Mouse (Mus musculus): ENCODE data around the gene Qtrt1. TPM values are rescaled to one million over a fixed set of nuclear protein-coding genes. Genes with fewer than 3 reads are reported as not detected.

Gene Qtrt1
- polyA plus RNA-seq (2015; fragmentation: Nextera tagmentation; extraction: Ambion mirVana) = 50.6 and 54.0 TPM in 2 replicates

GRCm38 (mm10) chr9:21411669-21412550, at the start of gene Qtrt1:
Gene Qtrt1, plus strand, starts transcription at chr9:21411837.
- Histone ChIP-seq H3K4me3 (peak within 1 kb of the TSS; percentile 78), H3K4me1 (replicated peaks) (peaks cover 25% of the 10 kb centered on the region), H3K9me3 (no peaks in the 10 kb centered on the region), H3K9ac (peak within 1 kb of the TSS; percentile 84), H3K27me3 (no peaks in the 10 kb centered on the region), H3K36me3 (peaks cover 28% of the 10 kb centered on the region), H3K27ac (peak within 1 kb of the TSS; percentile 87), H3K4me2 (peak within 1 kb of the TSS; percentile 93)
- peak; percentile 94 for ATAC-seq (ENCODE audit: low FRiP score)
- 2% methylated on average over 53 of the region's 53 CpGs for WGBS

GRCm38 (mm10) chr9:21366541-21367220, 45.0 kb upstream of the Qtrt1 start:
- Histone ChIP-seq H3K9me3 (no peaks in the 10 kb centered on the region), H3K4me2 (peak overlapping the region; percentile 55), H3K4me3 (peak overlapping the region; percentile 32), H3K9ac (0 out of 2 replicates have a peak overlapping the region, but pooled peaks have one; percentile 14), H3K27me3 (peaks cover 10% of the 10 kb centered on the region), H3K27ac (peak overlapping the region; percentile 85), H3K36me3 (peaks cover 2% of the 10 kb centered on the region; the same call in 1 of the 2 replicates), H3K4me1 (replicated peaks) (peaks cover 25% of the 10 kb centered on the region)
- 38% methylated on average over 14 of the region's 14 CpGs for WGBS
- peak; percentile 26 for ATAC-seq (ENCODE audit: low FRiP score)

- Histone ChIP-seq H3K9me3 (no peaks in the 10 kb centered on the region), H3K27me3 (0 out of 2 replicates have a peak, but pooled peaks cover 4% of the 10 kb centered on the region), H3K9ac (peak within 1 kb of the TSS; percentile 90), H3K36me3 (peaks cover 9% of the 10 kb centered on the region), H3K27ac (peak within 1 kb of the TSS; percentile 94), H3K4me2 (peak within 1 kb of the TSS; percentile 90), H3K4me1 (replicated peaks) (peaks cover 30% of the 10 kb centered on the region), H3K4me3 (peak within 1 kb of the TSS; percentile 83)
- WGBS = under 1% methylated on average over 62 of the region's 66 CpGs
- peak; percentile 94 for ATAC-seq (ENCODE audit: low FRiP score)
These were observed 44.1 kb upstream of the Qtrt1 start, which contains the start of gene Ilf3 for GRCm38 (mm10) chr9:21367357-21368111. Gene Ilf3, plus strand, starts transcription at chr9:21367871.

- H3K9me3 ChIP-seq = no peaks in the 10 kb centered on the region
- peak overlapping the region; percentile 94 for H3K27ac ChIP-seq
- peaks cover 13% of the 10 kb centered on the region for H3K36me3 ChIP-seq
- peak overlapping the region; percentile 90 for H3K9ac ChIP-seq
- peaks cover 36% of the 10 kb centered on the region for H3K4me1 ChIP-seq (replicated peaks)
- peak overlapping the region; percentile 83 for H3K4me3 ChIP-seq
- peak overlapping the region; percentile 90 for H3K4me2 ChIP-seq
- under 1% methylated on average over 38 of the region's 38 CpGs for WGBS
- ATAC-seq (ENCODE audit: low FRiP score) = peak; percentile 55
- H3K27me3 ChIP-seq = no peaks in the 10 kb centered on the region
These were observed 43.5 kb upstream of the Qtrt1 start for GRCm38 (mm10) chr9:21368131-21368584.

GRCm38 (mm10) chr9:21369080-21369479, 42.6 kb upstream of the Qtrt1 start:
- H3K27ac ChIP-seq = no peak overlapping the region
- no peak for ATAC-seq (ENCODE audit: low FRiP score)
- H3K4me3 ChIP-seq = peak overlapping the region; percentile 83
- H3K4me2 ChIP-seq = peak overlapping the region; percentile 90
- peaks cover 39% of the 10 kb centered on the region for H3K4me1 ChIP-seq (replicated peaks)
- no peaks in the 10 kb centered on the region for H3K27me3 ChIP-seq
- H3K9me3 ChIP-seq = no peaks in the 10 kb centered on the region
- 77% methylated on average over 11 of the region's 11 CpGs for WGBS
- peaks cover 15% of the 10 kb centered on the region for H3K36me3 ChIP-seq
- H3K9ac ChIP-seq = peak overlapping the region; percentile 90

GRCm38 (mm10) chr9:21370876-21371275, 40.8 kb upstream of the Qtrt1 start:
- H3K9ac ChIP-seq = no peak overlapping the region
- no peaks in the 10 kb centered on the region for H3K27me3 ChIP-seq
- no peaks in the 10 kb centered on the region for H3K9me3 ChIP-seq
- ATAC-seq (ENCODE audit: low FRiP score) = no peak
- peak overlapping the region; percentile 15; the same call in 1 of the 2 replicates for H3K4me3 ChIP-seq
- WGBS = 88% methylated on average over 2 of the region's 2 CpGs
- peaks cover 52% of the 10 kb centered on the region for H3K4me1 ChIP-seq (replicated peaks)
- H3K27ac ChIP-seq = no peak overlapping the region
- H3K36me3 ChIP-seq = peaks cover 15% of the 10 kb centered on the region
- peak overlapping the region; percentile 90 for H3K4me2 ChIP-seq

- no peak for ATAC-seq (ENCODE audit: low FRiP score)
- H3K27ac ChIP-seq = no peak overlapping the region
- WGBS = 79% methylated on average over 1 of the region's 1 CpGs
- H3K9me3 ChIP-seq = no peaks in the 10 kb centered on the region
- no peak overlapping the region for H3K4me2 ChIP-seq
- no peaks in the 10 kb centered on the region for H3K27me3 ChIP-seq
- no peak overlapping the region for H3K4me3 ChIP-seq
- peaks cover 56% of the 10 kb centered on the region for H3K4me1 ChIP-seq (replicated peaks)
- peaks cover 18% of the 10 kb centered on the region for H3K36me3 ChIP-seq
- no peak overlapping the region for H3K9ac ChIP-seq
These were observed 39.1 kb upstream of the Qtrt1 start for GRCm38 (mm10) chr9:21372508-21372907.

- Histone ChIP-seq H3K4me1 (replicated peaks) (peaks cover 55% of the 10 kb centered on the region), H3K4me2 (no peak overlapping the region), H3K27ac (no peak overlapping the region), H3K9me3 (no peaks in the 10 kb centered on the region), H3K27me3 (no peaks in the 10 kb centered on the region), H3K4me3 (no peak overlapping the region), H3K9ac (no peak overlapping the region), H3K36me3 (peaks cover 5% of the 10 kb centered on the region; the same call in 1 of the 2 replicates)
- ATAC-seq (ENCODE audit: low FRiP score) = no peak
- 76% methylated on average over 3 of the region's 3 CpGs for WGBS
These were observed 32.4 kb upstream of the Qtrt1 start for GRCm38 (mm10) chr9:21379195-21379594.

GRCm38 (mm10) chr9:21380868-21381267, 30.8 kb upstream of the Qtrt1 start:
- Histone ChIP-seq H3K36me3 (0 out of 2 replicates have a peak, but pooled peaks cover 5% of the 10 kb centered on the region), H3K4me3 (no peak overlapping the region), H3K9me3 (no peaks in the 10 kb centered on the region), H3K4me2 (no peak overlapping the region), H3K4me1 (replicated peaks) (peaks cover 52% of the 10 kb centered on the region), H3K9ac (no peak overlapping the region), H3K27ac (no peak overlapping the region), H3K27me3 (no peaks in the 10 kb centered on the region)
- ATAC-seq (ENCODE audit: low FRiP score) = no peak

- Histone ChIP-seq H3K4me2 (no peak overlapping the region), H3K4me3 (no peak overlapping the region), H3K27ac (no peak overlapping the region), H3K36me3 (peaks cover 15% of the 10 kb centered on the region), H3K4me1 (replicated peaks) (peaks cover 46% of the 10 kb centered on the region), H3K9me3 (no peaks in the 10 kb centered on the region), H3K9ac (no peak overlapping the region), H3K27me3 (no peaks in the 10 kb centered on the region)
- no peak for ATAC-seq (ENCODE audit: low FRiP score)
These were observed 27.7 kb upstream of the Qtrt1 start for GRCm38 (mm10) chr9:21383966-21384365.

GRCm38 (mm10) chr9:21392646-21393175, 18.9 kb upstream of the Qtrt1 start:
- no peak for ATAC-seq (ENCODE audit: low FRiP score)
- H3K36me3 ChIP-seq = peaks cover 97% of the 10 kb centered on the region
- no peak overlapping the region for H3K27ac ChIP-seq
- no peak overlapping the region for H3K4me3 ChIP-seq
- H3K4me1 ChIP-seq (replicated peaks) = no peaks in the 10 kb centered on the region
- H3K9me3 ChIP-seq = no peaks in the 10 kb centered on the region
- H3K4me2 ChIP-seq = no peak overlapping the region
- H3K9ac ChIP-seq = no peak overlapping the region
- no peaks in the 10 kb centered on the region for H3K27me3 ChIP-seq
- WGBS = 94% methylated on average over 10 of the region's 10 CpGs
